Mouse (Mus musculus): ENCODE measurements at regions not wholly inside any gene's neighbourhood (a gene's known extent, or its start where the extent isn't known, plus 50 kb on each side); places are given as distances from the start of the nearest gene placed in this dataset.

DNA sequence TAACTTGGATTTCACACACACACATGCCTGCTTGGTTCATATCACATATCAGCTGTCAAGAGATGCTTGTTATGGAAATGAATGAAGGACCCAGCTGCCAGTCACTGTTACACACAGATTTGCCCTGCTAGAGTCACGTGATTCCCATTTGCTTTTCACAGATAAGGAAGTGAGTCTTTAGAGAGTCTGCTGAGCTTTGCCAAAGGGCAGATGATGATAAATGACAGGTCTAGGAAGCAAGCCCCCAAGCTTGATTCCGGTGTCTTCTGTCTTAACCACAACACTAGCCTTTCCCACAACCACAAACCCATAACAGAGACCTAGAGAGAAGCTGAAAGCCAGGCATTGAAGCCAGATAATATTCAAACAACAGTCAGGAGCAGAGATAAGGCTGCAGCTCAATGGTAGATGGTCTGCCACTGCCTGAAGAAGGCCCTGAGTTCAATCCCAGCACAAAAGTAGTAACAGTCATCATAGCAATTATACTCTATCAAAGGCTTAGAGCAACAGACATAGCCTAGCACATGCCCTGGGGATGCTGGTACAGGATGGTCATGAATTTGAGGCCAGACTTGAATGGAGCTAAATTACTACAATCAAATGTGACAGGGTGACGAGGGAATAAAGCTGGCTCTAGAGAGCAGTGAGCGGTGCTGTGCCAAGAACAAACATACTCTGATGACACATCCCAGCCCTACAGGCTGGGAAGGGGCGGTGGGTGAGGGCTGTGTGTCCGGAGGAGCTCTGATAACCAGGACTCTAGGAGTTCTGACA is 89.0 kb upstream of the H2afz start:
- Histone ChIP-seq H3K9ac (replicated peaks) (no peak overlapping the region), H3K27me3 (peaks cover 3% of the 10 kb centered on the region; the same call in 1 of the 2 replicates), H3K4me3 (replicated peaks) (no peak overlapping the region), H3K9me3 (no peaks in the 10 kb centered on the region), H3K4me2 (replicated peaks) (no peak overlapping the region), H3K27ac (peak overlapping the region; percentile 10; the same call in 1 of the 2 replicates), H3K36me3 (no peaks in the 10 kb centered on the region), H3K4me1 (replicated peaks) (peaks cover 6% of the 10 kb centered on the region; the same call in 1 of the 2 replicates)
- ATAC-seq, result peak; percentile 60
- WGBS, result 70% methylated on average over 6 of the region's 6 CpGs

DNA sequence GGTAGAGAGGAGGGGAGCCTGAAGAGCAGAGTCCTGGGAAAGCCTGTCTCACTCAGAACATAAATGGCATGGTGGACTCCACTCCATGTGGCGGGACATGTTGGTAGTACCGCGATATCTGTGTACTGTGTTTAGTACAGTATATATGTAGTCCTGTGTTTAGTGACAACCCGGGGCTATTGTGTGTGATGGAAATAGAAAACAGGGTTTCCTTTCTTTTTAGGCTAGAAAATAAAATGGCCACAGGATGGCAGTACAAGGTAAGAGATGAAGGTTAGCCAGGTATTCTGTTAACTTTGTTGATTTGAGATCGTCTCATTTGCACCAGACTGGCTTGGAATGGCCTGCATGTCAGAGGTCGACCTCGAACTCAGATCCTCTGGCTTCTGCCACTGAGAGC is 86.2 kb upstream of the H2afz start:
- H3K27me3 ChIP-seq, result peaks cover 5% of the 10 kb centered on the region; the same call in 1 of the 2 replicates
- ATAC-seq, result peak; percentile 65
- 48% methylated on average over 7 of the region's 7 CpGs for WGBS
- no peaks in the 10 kb centered on the region for H3K9me3 ChIP-seq
- no peak overlapping the region for H3K27ac ChIP-seq
- H3K4me1 ChIP-seq (replicated peaks), result peaks cover 9% of the 10 kb centered on the region; the same call in 1 of the 2 replicates
- no peak overlapping the region for H3K4me3 ChIP-seq (replicated peaks)
- H3K9ac ChIP-seq (replicated peaks), result no peak overlapping the region
- no peaks in the 10 kb centered on the region for H3K36me3 ChIP-seq
- no peak overlapping the region for H3K4me2 ChIP-seq (replicated peaks)

DNA sequence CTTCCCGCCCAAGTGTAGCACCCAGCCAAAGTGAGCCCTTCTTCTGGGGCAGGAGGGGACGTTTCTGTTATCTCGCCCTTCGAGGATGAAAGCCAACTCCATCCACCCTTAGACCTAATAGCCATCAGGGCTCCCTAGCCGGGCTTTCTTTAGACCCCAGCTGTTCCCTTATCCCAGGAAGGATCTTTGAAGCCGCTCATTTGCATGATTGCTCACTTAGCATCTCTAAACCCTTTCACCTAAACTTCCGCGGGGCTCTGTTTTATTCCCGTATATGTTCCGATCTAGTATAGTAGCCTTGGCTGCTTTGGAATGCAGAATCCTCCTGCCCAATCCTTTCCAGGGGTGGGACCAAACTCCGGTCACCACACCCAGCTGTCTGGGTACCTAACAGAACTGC is 84.3 kb upstream of the H2afz start:
- Histone ChIP-seq H3K4me2 (replicated peaks) (peak overlapping the region; percentile 22), H3K9me3 (no peaks in the 10 kb centered on the region), H3K27me3 (peaks cover 5% of the 10 kb centered on the region; the same call in 1 of the 2 replicates), H3K9ac (replicated peaks) (no peak overlapping the region), H3K4me1 (replicated peaks) (peaks cover 25% of the 10 kb centered on the region), H3K4me3 (replicated peaks) (no peak overlapping the region), H3K36me3 (no peaks in the 10 kb centered on the region), H3K27ac (no peak overlapping the region)
- 6% methylated on average over 11 of the region's 11 CpGs for WGBS
- ATAC-seq, result no peak

DNA sequence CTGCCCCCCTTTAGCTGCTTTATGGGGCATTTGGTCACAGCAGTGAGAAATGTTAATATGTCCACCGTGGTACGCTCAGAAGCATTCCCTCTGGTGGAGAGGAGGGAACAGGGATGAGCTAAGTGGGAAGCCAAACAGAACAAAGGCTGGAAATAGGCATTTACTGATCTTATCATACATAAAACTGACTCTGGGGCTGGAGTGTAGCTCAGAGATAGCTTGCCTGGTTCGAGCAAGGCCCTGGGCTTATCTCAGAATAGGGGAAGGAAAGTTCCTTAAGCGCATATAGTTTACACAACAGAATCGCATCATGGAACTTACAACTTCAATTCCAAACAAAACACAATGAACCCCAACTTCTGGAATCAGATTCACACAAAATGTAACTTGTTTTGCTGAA is 81.5 kb upstream of the H2afz start:
- H3K9me3 ChIP-seq, result no peaks in the 10 kb centered on the region
- H3K27ac ChIP-seq, result no peak overlapping the region
- no peak overlapping the region for H3K4me3 ChIP-seq (replicated peaks)
- peaks cover 31% of the 10 kb centered on the region for H3K4me1 ChIP-seq (replicated peaks)
- H3K9ac ChIP-seq (replicated peaks), result no peak overlapping the region
- WGBS, result 82% methylated on average over 5 of the region's 5 CpGs
- no peak for ATAC-seq
- H3K36me3 ChIP-seq, result no peaks in the 10 kb centered on the region
- H3K4me2 ChIP-seq (replicated peaks), result no peak overlapping the region
- H3K27me3 ChIP-seq, result peaks cover 2% of the 10 kb centered on the region; the same call in 1 of the 2 replicates

DNA sequence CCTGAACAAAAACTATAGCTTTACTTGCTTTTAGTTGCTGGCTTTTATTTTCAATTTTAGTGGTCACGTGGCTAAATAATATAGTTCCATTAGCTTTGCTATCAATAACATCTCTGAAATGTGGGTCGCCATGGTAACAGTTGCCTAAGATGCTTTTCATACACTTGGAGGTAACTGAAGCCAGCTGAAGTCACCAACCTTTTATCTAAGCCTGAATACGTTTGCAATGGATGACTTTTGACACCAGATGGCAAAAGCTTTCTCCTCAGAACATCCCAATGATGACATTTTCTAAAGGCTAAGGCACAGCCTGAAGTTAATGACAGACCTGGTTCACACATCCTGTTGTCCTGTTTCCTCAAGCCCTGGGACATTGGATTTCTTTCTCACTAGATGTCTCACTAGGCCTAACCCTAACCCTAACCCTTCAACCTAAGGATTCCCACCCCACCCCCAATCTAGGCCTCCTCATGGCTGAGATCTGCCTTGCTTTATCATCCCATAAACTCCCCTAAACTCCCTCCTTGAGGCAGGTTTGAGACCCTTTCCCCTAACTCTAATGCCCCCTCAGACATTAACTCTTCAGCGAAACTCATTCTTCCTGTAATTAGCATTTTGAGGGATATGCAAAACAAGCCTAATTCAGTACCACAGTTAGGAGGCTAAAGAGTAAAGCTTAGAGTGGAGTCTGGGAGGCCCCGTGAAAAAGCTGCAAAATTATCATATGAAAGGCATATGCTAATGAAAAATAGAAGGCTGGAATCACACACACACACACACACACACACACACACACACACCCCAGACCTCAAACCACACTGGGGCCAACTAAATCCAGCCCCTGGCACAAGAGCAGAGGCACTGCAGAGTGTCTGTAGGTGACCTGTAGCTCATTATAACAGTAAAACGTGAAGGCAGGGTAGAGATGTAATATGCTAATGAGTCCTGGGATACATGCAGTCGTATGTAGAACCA is 80.1 kb upstream of the H2afz start:
- Histone ChIP-seq H3K9ac (replicated peaks) (no peak overlapping the region), H3K27ac (peak overlapping the region; percentile 51), H3K4me3 (replicated peaks) (no peak overlapping the region), H3K27me3 (peaks cover 2% of the 10 kb centered on the region; the same call in 1 of the 2 replicates), H3K9me3 (no peaks in the 10 kb centered on the region), H3K36me3 (no peaks in the 10 kb centered on the region), H3K4me1 (replicated peaks) (peaks cover 33% of the 10 kb centered on the region), H3K4me2 (replicated peaks) (peak overlapping the region; percentile 23; the same call in 1 of the 2 replicates)
- ATAC-seq, result peak; percentile 86
- WGBS, result 19% methylated on average over 7 of the region's 7 CpGs

DNA sequence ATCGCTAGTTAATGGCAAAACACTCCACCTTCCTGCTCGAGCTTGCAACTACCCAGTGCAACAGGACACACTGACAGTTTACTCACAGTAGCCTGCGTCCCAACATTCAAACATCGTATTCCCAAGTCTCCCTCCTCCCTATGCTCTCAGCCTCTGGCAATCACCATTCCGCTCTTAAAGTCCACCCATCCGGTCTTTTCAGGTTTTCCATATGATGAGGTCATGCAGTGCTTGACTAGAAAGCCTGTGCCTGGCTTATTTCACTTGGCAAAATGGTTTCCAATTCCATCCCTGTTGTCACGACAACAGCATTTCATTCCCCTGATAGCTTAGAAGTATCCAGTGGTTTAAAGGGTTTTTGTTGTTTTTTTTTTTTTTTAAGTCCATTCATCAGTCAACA is 79.1 kb upstream of the H2afz start:
- Histone ChIP-seq H3K9ac (replicated peaks) (no peak overlapping the region), H3K36me3 (no peaks in the 10 kb centered on the region), H3K27me3 (peaks cover 2% of the 10 kb centered on the region; the same call in 1 of the 2 replicates), H3K9me3 (no peaks in the 10 kb centered on the region), H3K4me3 (replicated peaks) (0 out of 2 replicates have a peak overlapping the region, but pooled peaks have one; percentile 2), H3K4me1 (replicated peaks) (peaks cover 34% of the 10 kb centered on the region), H3K27ac (peak overlapping the region; percentile 51), H3K4me2 (replicated peaks) (peak overlapping the region; percentile 23)
- peak; percentile 62 for ATAC-seq
- WGBS, result 24% methylated on average over 7 of the region's 7 CpGs

DNA sequence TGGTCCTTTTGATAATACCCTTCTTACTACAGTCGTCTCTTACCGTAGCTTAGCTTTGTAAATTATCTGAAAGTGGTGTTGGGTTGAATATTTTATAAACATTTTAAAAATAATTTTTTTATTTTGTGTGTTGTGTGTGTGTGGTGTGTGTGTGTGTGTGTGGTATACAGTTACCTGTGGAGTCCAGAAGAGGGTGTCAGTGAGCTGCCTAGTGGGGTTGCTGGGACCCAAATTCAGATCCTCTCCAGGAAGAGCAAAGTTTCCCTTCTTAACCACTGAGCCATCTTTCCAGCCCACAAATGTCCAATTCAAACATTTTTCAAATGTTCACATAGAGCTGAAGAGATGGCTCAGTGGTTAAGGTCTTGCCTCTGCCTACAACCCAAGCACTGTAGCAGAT is 78.4 kb upstream of the H2afz start:
- peaks cover 31% of the 10 kb centered on the region for H3K4me1 ChIP-seq (replicated peaks)
- peak overlapping the region; percentile 51; the same call in 1 of the 2 replicates for H3K27ac ChIP-seq
- no peaks in the 10 kb centered on the region for H3K9me3 ChIP-seq
- no peak overlapping the region for H3K4me2 ChIP-seq (replicated peaks)
- peaks cover 2% of the 10 kb centered on the region; the same call in 1 of the 2 replicates for H3K27me3 ChIP-seq
- no peak overlapping the region for H3K4me3 ChIP-seq (replicated peaks)
- ATAC-seq, result no peak
- WGBS, result 57% methylated on average over 2 of the region's 2 CpGs
- no peaks in the 10 kb centered on the region for H3K36me3 ChIP-seq
- no peak overlapping the region for H3K9ac ChIP-seq (replicated peaks)

DNA sequence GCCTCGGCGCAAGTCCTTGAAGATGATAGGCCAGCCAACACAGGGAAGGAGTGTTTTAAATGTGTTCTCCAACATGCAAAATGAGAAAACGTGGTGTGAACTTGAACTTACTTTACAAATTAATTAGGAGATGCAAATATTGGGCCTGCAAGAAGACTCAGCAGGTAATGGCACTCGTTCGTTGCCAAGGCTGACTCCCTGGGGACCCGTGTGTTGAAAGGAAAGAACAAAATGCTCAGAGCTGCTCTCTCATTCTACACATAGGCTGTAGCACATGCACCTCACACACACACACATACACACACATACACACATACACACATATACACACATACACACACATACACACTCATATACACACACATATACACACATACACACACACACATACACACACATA is 74.6 kb upstream of the H2afz start:
- H3K4me2 ChIP-seq (replicated peaks), result no peak overlapping the region
- ATAC-seq, result no peak
- H3K36me3 ChIP-seq, result no peaks in the 10 kb centered on the region
- WGBS, result 68% methylated on average over 6 of the region's 6 CpGs
- H3K27ac ChIP-seq, result peak overlapping the region; percentile 9; the same call in 1 of the 2 replicates
- H3K9ac ChIP-seq (replicated peaks), result no peak overlapping the region
- H3K4me3 ChIP-seq (replicated peaks), result no peak overlapping the region
- H3K4me1 ChIP-seq (replicated peaks), result peaks cover 18% of the 10 kb centered on the region
- H3K27me3 ChIP-seq, result no peaks in the 10 kb centered on the region
- H3K9me3 ChIP-seq, result no peaks in the 10 kb centered on the region

DNA sequence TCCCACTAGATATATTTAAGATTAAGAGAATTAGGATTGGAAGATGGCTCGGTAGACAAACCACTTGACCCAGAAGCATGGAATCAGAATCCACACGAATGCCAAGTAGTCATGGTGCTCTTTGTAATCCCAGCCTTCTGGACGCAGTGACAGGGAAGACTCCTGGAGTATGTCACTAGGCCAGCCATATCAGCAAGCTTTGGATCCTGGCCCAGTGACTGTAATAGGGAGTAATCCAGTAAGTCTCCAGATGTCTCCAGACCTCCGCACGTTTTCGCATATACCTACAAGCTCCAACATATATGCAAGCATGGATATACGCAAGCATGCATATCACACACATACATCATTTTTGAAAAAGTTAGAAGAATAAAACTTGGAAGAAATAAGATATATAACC is 73.9 kb upstream of the H2afz start:
- no peak for ATAC-seq
- no peaks in the 10 kb centered on the region for H3K9me3 ChIP-seq

DNA sequence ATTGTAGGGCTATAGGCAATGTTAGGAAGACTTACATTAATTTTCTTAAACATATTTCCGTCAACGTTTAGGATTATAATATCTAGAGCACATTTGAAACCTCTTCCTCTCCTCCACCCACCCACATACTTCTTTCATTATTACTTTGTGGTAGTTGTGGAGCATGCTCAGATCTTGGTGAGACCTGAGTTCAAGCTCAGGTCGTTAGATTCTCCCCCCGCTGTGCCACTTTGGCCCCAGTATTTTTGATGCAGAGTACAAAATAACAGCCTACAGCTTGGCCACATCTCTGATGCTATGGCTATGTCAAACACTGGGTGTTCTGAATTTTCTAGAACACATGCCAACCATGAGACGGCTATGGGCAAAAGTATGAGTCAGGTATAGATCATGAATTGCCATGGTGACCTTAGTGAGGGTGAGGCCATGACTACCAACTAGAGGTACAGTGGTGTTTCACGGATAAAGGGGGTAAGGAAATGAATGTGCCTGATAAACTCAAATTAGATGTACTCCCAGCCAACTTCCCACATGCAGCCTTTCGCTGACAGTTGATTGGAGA is 68.5 kb upstream of the H2afz start:
- Histone ChIP-seq H3K4me1 (replicated peaks) (no peaks in the 10 kb centered on the region), H3K9me3 (no peaks in the 10 kb centered on the region), H3K4me2 (replicated peaks) (no peak overlapping the region), H3K9ac (replicated peaks) (no peak overlapping the region), H3K27me3 (no peaks in the 10 kb centered on the region), H3K36me3 (no peaks in the 10 kb centered on the region), H3K27ac (no peak overlapping the region), H3K4me3 (replicated peaks) (no peak overlapping the region)
- ATAC-seq, result no peak
- 90% methylated on average over 7 of the region's 7 CpGs for WGBS

More for the DNA sequence above, 73.9 kb upstream of the H2afz start:
- no peak overlapping the region for H3K9ac ChIP-seq (replicated peaks)
- H3K27ac ChIP-seq, result no peak overlapping the region
- no peak overlapping the region for H3K4me2 ChIP-seq (replicated peaks)
- no peak overlapping the region for H3K4me3 ChIP-seq (replicated peaks)
- H3K4me1 ChIP-seq (replicated peaks), result peaks cover 11% of the 10 kb centered on the region
- 90% methylated on average over 7 of the region's 7 CpGs for WGBS
- no peaks in the 10 kb centered on the region for H3K27me3 ChIP-seq
- H3K36me3 ChIP-seq, result no peaks in the 10 kb centered on the region

DNA sequence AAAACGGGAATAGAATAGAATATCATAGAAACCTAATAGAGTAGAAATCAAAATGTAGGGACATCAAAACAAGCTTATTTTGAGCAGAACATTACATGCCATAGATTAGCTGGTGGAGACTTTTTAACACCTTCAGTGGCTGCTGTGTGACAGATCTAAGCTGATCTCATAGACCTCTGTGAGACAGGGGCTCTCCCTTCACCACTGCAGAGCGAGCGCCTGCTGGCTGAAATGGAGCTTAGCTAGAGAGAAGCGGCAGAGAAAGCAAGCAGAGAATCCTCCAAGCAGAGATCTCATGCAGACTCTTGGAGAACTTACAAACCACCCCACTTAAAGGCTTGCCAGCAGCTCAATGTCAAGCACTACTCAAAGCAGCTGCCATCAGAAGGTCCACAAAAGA is 65.5 kb upstream of the H2afz start:
- no peaks in the 10 kb centered on the region for H3K9me3 ChIP-seq
- H3K4me1 ChIP-seq (replicated peaks), result no peaks in the 10 kb centered on the region
- H3K27ac ChIP-seq, result no peak overlapping the region
- no peaks in the 10 kb centered on the region for H3K27me3 ChIP-seq
- H3K36me3 ChIP-seq, result no peaks in the 10 kb centered on the region
- no peak for ATAC-seq
- 75% methylated on average over 4 of the region's 4 CpGs for WGBS
- no peak overlapping the region for H3K4me2 ChIP-seq (replicated peaks)
- H3K9ac ChIP-seq (replicated peaks), result no peak overlapping the region
- no peak overlapping the region for H3K4me3 ChIP-seq (replicated peaks)

Measured in midbrain, embryonic 13.5 days (tissue).